Mouse (Mus musculus) C2C12 (cell line): ENCODE measurements at regions not wholly inside any gene's neighbourhood (a gene's known extent, or its start where the extent isn't known, plus 50 kb on each side); places are given as distances from the start of the nearest gene placed in this dataset.
A peak's percentile ranks its signal among the peaks of the same experiment; 100 is the strongest.

Experiments
- H3K27me3 ChIP-seq: one replicate; pipeline ENCODE4 v1.6.1; 2011; ENCODE audit not compliant: control insufficient read depth, insufficient read depth, insufficient read length
- H3K36me3 ChIP-seq: one replicate; pipeline ENCODE4 v1.6.1; 2011; ENCODE audit not compliant: control insufficient read depth, insufficient read depth
- H3K4me3 ChIP-seq: one replicate; pipeline ENCODE4 v1.5.1; 2011; ENCODE audit warnings: mild to moderate bottlenecking, control low read depth; ENCODE audit not compliant: poor library complexity, insufficient read depth, severe bottlenecking
- H3K79me2 ChIP-seq: one replicate; pipeline ENCODE4 v1.6.1; 2011; ENCODE audit not compliant: control insufficient read depth, insufficient read depth
- H3K79me3 ChIP-seq: one replicate; pipeline ENCODE4 v1.6.1; 2011; ENCODE audit warnings: low read depth, control low read depth
- H3ac ChIP-seq: one replicate; pipeline ENCODE3; 2011; ENCODE audit warnings: low read depth; ENCODE audit not compliant: control insufficient read depth, insufficient read length
- CEBPB ChIP-seq: IDR thresholded peaks from one replicate; pipeline ENCODE4 v1.6.1; 2011; ENCODE audit warnings: low read depth, mild to moderate bottlenecking, control low read depth, moderate library complexity
- CTCF ChIP-seq: IDR thresholded peaks from one replicate; pipeline ENCODE4 v1.5.1; 2011; ENCODE audit not compliant: control insufficient read depth, insufficient read depth, insufficient read length
- FOSL1 ChIP-seq: IDR thresholded peaks from one replicate; pipeline ENCODE4 v1.8.0; 2011; ENCODE audit warnings: mild to moderate bottlenecking, low read length; ENCODE audit not compliant: poor library complexity, insufficient read depth, severe bottlenecking
- MAX ChIP-seq: IDR thresholded peaks from one replicate; pipeline ENCODE4 v1.6.1; 2011; ENCODE audit warnings: mild to moderate bottlenecking, control low read depth
- MYOD1 ChIP-seq: IDR thresholded peaks from one replicate; pipeline ENCODE4 v1.6.1; 2011; ENCODE audit warnings: low read depth; ENCODE audit not compliant: control insufficient read depth, insufficient read length
- MYOG ChIP-seq: IDR thresholded peaks from one replicate; pipeline ENCODE4 v1.6.1; 2011; ENCODE audit not compliant: control insufficient read depth, insufficient read length; ENCODE audit errors: extremely low read depth
- USF1 ChIP-seq: IDR thresholded peaks from one replicate; pipeline ENCODE4 v1.6.1; 2011; ENCODE audit warnings: low read depth, mild to moderate bottlenecking, control low read depth, moderate library complexity

GRCm38 (mm10) chr9:71364047-71364665, 121.6 kb downstream of the Polr2m start:
- TF ChIP-seq FOSL1 (no peak), CTCF (no peak), MYOD1 (no peak), MYOG (no peak), MAX (no peak), USF1 (no peak)
- Histone ChIP-seq H3ac (no peak overlapping the region), H3K79me2 (no peaks in the 10 kb centered on the region), H3K27me3 (no peaks in the 10 kb centered on the region), H3K79me3 (no peaks in the 10 kb centered on the region), H3K4me3 (no peak overlapping the region), H3K36me3 (no peaks in the 10 kb centered on the region)

DNA sequence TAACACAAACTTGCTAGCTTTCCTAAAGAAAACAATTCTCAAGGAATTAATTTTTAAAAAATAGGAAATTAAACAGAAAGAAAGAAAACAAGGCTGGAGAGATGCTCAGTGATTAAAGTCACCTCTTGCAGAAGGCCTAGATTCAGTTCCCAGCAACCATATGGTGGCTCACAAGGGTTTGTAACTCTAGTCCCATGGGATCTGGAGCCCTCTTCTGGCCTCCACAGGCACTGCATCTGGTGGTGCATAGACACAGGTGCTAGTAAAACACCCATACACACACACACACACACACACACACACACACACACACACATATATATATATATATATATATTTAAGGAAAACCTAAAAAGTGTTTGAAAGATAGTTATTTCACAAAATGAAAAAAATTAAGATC, 123.3 kb downstream of the Polr2m start:
- no peak overlapping the region for H3K4me3 ChIP-seq
- H3K79me3 ChIP-seq, result no peaks in the 10 kb centered on the region
- H3K36me3 ChIP-seq, result no peaks in the 10 kb centered on the region
- H3K27me3 ChIP-seq, result no peaks in the 10 kb centered on the region
- TF ChIP-seq MAX, result no peak
- TF ChIP-seq USF1, result no peak
- TF ChIP-seq CTCF, result no peak
- TF ChIP-seq FOSL1, result no peak
- no peak for TF ChIP-seq MYOD1
- no peak overlapping the region for H3ac ChIP-seq
- H3K79me2 ChIP-seq, result no peaks in the 10 kb centered on the region

- Histone ChIP-seq H3K4me3 (no peak overlapping the region), H3K27me3 (no peaks in the 10 kb centered on the region), H3ac (no peak overlapping the region), H3K79me3 (no peaks in the 10 kb centered on the region), H3K36me3 (no peaks in the 10 kb centered on the region), H3K79me2 (no peaks in the 10 kb centered on the region)
- TF ChIP-seq CEBPB (no peak), CTCF (no peak), MYOG (no peak), MAX (no peak), USF1 (no peak), MYOD1 (no peak), FOSL1 (no peak)
Observed at GRCm38 (mm10) chr9:71361961-71362360, 123.8 kb downstream of the Polr2m start.

DNA sequence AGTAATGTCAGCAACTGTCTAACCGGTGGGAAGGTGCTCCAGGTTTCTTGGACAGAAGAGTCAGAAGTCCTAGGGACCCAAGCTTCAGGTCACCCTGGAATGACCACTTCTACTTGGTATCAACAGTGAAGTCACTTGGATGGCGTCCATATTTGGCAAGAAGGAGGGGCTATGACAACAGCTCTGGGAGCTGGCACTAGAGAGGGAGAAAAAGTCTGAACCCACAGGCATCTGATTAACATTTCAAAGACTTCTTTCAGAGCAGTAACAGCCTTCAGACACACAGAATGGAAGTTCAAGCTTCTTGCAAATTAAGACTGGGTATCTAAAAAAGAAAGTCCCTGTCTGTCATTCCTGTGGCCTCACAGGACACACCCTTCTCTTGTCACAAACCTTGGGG, 124.4 kb downstream of the Polr2m start:
- Histone ChIP-seq H3K4me3 (no peak overlapping the region), H3K36me3 (no peaks in the 10 kb centered on the region), H3K79me2 (no peaks in the 10 kb centered on the region), H3ac (no peak overlapping the region), H3K79me3 (no peaks in the 10 kb centered on the region), H3K27me3 (no peaks in the 10 kb centered on the region)
- TF ChIP-seq FOSL1 (no peak), MYOD1 (no peak), MAX (no peak), USF1 (no peak), CTCF (no peak), CEBPB (no peak), MYOG (no peak)

DNA sequence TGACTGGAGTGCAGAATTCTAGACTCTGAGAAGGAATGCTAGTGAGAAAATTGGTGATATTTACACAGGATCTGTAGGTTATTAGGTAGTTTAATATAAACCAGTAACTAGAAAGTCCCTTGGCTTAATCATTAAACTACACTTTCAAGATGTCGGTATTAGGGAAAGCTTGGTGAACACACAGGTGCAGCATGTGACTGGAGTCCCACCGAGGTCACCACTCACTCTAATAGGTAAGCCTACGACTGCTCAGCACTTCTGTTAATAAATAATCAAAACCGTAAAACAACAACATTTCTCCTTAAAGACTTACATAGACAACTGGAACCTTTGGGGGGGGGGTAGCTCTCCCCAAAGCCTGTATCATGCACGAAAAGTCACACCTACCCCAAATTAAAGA, 125.1 kb downstream of the Polr2m start:
- Histone ChIP-seq H3K79me2 (no peaks in the 10 kb centered on the region), H3K27me3 (no peaks in the 10 kb centered on the region), H3ac (no peak overlapping the region), H3K79me3 (no peaks in the 10 kb centered on the region), H3K4me3 (no peak overlapping the region), H3K36me3 (no peaks in the 10 kb centered on the region)
- TF ChIP-seq MYOD1 (no peak), MAX (no peak), CTCF (no peak), CEBPB (no peak), FOSL1 (no peak), MYOG (no peak), USF1 (no peak)

- H3ac ChIP-seq, result no peak overlapping the region
- no peak overlapping the region for H3K4me3 ChIP-seq
- no peaks in the 10 kb centered on the region for H3K36me3 ChIP-seq
- TF ChIP-seq USF1 (no peak), MYOG (no peak), CTCF (peak; percentile 17), MYOD1 (no peak)
- H3K79me3 ChIP-seq, result no peaks in the 10 kb centered on the region
- H3K79me2 ChIP-seq, result no peaks in the 10 kb centered on the region
- H3K27me3 ChIP-seq, result no peaks in the 10 kb centered on the region
Observed at GRCm38 (mm10) chr9:71358961-71359360, 126.8 kb downstream of the Polr2m start.

DNA sequence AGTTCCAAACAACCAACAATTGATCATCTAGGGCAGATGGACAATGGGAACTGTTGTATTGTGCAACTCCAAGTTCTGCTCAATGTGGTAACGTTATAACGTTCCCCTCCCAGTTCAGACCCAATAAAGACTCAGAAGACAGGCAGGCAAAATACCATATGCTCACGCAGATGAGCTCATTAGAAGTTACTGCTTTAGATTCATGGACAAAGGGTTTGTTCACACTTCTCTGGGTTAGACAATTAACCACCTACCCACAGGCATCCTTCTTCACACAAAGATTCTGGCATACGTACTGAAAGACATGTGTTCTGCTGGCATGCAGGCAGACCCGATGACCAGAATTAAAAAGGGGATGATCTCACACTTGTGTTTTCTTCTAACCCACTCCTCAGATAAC, 130.0 kb downstream of the Polr2m start:
- H3K4me3 ChIP-seq, result no peak overlapping the region
- no peaks in the 10 kb centered on the region for H3K27me3 ChIP-seq
- H3K36me3 ChIP-seq, result no peaks in the 10 kb centered on the region
- H3ac ChIP-seq, result no peak overlapping the region
- H3K79me2 ChIP-seq, result no peaks in the 10 kb centered on the region
- TF ChIP-seq FOSL1 (no peak), MYOD1 (no peak), CEBPB (no peak), CTCF (no peak), USF1 (no peak), MAX (no peak), MYOG (no peak)
- H3K79me3 ChIP-seq, result no peaks in the 10 kb centered on the region
